Mouse (Mus musculus): ENCODE results near the gene Gpr39. TPM values are rescaled to one million over a fixed set of nuclear protein-coding genes. Genes with fewer than 3 reads are reported as not detected.

Gpr39 gene
- polyA plus RNA-seq, 1 experiment from 2014 or later = not detected

GRCm38 (mm10) chr1:125910211-125910870 is 233.5 kb downstream of the Gpr39 start:
- H3K4me2 ChIP-seq (ENCODE audit: low read depth, low read length) = peak overlapping the region; percentile 75
- 10% methylated on average over 14 of the region's 14 CpGs for WGBS
- no peak overlapping the region for H3K27ac ChIP-seq (ENCODE audit: low read depth, low read length)
- no peaks in the 10 kb centered on the region for H3K36me3 ChIP-seq (ENCODE audit: control insufficient read depth, insufficient read depth, low read length)
- H3K9ac ChIP-seq (replicated peaks; ENCODE audit: low read depth, low read length) = 0 out of 2 replicates have a peak overlapping the region, but pooled peaks have one; percentile 16
- no peaks in the 10 kb centered on the region for H3K9me3 ChIP-seq (ENCODE audit: control insufficient read depth, low read length)
- no peaks in the 10 kb centered on the region for H3K27me3 ChIP-seq (ENCODE audit: control insufficient read depth, insufficient read depth, low read length)
- ATAC-seq (ENCODE audit: low read depth) = peak; percentile 52; the same call in 1 of the 2 replicates
- H3K4me3 ChIP-seq (ENCODE audit: low read depth, low read length) = peak overlapping the region; percentile 45
- H3K4me1 ChIP-seq (ENCODE audit: control insufficient read depth, insufficient read depth, low read length) = peaks cover 21% of the 10 kb centered on the region

- peak; percentile 28; the same call in 1 of the 2 replicates for ATAC-seq (ENCODE audit: low read depth)
- H3K4me1 ChIP-seq (ENCODE audit: control insufficient read depth, insufficient read depth, low read length) = peaks cover 21% of the 10 kb centered on the region
- H3K27me3 ChIP-seq (ENCODE audit: control insufficient read depth, insufficient read depth, low read length) = no peaks in the 10 kb centered on the region
- H3K36me3 ChIP-seq (ENCODE audit: control insufficient read depth, insufficient read depth, low read length) = no peaks in the 10 kb centered on the region
- peak overlapping the region; percentile 45 for H3K4me3 ChIP-seq (ENCODE audit: low read depth, low read length)
- H3K9me3 ChIP-seq (ENCODE audit: control insufficient read depth, low read length) = no peaks in the 10 kb centered on the region
- H3K27ac ChIP-seq (ENCODE audit: low read depth, low read length) = no peak overlapping the region
- H3K9ac ChIP-seq (replicated peaks; ENCODE audit: low read depth, low read length) = peak overlapping the region; percentile 53
- under 1% methylated on average over 9 of the region's 9 CpGs for WGBS
- peak overlapping the region; percentile 75 for H3K4me2 ChIP-seq (ENCODE audit: low read depth, low read length)
These were observed 234.1 kb downstream of the Gpr39 start for GRCm38 (mm10) chr1:125910871-125911265.

DNA sequence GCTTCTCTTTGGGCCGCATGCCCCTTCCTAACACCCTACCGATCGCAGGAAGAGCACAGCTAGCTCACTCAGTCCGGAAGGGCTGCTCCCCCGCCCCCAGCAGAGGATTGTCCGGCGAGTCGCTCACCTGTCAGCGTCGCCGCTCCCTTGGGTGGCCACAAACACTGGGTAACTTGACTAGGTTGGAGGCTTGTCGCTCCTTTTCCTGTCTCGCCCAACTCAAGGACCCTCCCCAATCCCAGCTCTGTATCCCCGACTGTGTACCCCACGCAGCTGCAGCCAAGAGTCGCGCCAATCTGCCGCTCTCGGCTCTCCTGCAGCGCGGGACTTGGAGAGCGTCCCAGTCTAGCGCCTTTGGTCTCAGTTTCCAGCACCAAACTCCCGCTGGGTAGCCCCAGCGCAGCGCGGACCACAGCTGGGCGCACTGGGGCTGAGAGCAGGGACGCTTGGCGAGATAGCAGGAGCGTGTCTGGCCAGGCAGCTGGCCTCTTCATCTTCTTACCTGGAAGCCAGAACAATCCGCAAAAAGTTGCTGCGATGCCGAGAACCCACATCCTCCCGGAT is 234.6 kb downstream of the Gpr39 start:
- H3K9me3 ChIP-seq (ENCODE audit: control insufficient read depth, low read length) = no peaks in the 10 kb centered on the region
- H3K9ac ChIP-seq (replicated peaks; ENCODE audit: low read depth, low read length) = peak overlapping the region; percentile 53
- no peaks in the 10 kb centered on the region for H3K27me3 ChIP-seq (ENCODE audit: control insufficient read depth, insufficient read depth, low read length)
- peak overlapping the region; percentile 45 for H3K4me3 ChIP-seq (ENCODE audit: low read depth, low read length)
- ATAC-seq (ENCODE audit: low read depth) = peak; percentile 58
- peak overlapping the region; percentile 23; the same call in 1 of the 2 replicates for H3K27ac ChIP-seq (ENCODE audit: low read depth, low read length)
- H3K4me2 ChIP-seq (ENCODE audit: low read depth, low read length) = peak overlapping the region; percentile 75
- under 1% methylated on average over 35 of the region's 35 CpGs for WGBS
- no peaks in the 10 kb centered on the region for H3K36me3 ChIP-seq (ENCODE audit: control insufficient read depth, insufficient read depth, low read length)
- H3K4me1 ChIP-seq (ENCODE audit: control insufficient read depth, insufficient read depth, low read length) = peaks cover 21% of the 10 kb centered on the region

DNA sequence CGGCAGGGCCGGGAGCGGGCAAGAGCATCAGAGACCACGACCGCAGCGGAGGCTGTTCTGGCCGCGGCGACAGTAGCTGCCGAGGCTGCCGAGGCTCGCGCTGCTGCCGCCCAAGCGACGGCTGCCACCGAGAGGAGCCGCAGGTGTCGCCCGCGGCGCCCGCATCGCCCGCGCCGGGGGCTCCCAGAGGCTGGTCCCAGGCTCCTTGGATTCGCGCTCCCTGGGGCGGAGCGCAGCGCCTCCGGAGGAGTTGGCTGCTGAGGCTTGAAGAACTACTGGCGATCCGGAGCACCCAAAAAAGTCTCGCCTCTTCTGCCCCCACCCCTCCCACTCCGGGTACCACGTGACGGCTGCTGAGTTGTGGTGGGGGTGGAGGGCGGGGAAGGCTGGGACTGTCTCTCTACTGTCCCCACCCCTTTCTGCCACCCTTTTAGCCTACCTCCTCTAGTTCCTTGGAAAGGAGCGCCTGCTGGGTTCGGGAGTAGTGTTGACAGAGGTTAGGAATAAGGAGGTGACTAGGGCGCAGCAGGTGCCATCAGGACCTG is 235.2 kb downstream of the Gpr39 start:
- peaks cover 21% of the 10 kb centered on the region for H3K4me1 ChIP-seq (ENCODE audit: control insufficient read depth, insufficient read depth, low read length)

DNA sequence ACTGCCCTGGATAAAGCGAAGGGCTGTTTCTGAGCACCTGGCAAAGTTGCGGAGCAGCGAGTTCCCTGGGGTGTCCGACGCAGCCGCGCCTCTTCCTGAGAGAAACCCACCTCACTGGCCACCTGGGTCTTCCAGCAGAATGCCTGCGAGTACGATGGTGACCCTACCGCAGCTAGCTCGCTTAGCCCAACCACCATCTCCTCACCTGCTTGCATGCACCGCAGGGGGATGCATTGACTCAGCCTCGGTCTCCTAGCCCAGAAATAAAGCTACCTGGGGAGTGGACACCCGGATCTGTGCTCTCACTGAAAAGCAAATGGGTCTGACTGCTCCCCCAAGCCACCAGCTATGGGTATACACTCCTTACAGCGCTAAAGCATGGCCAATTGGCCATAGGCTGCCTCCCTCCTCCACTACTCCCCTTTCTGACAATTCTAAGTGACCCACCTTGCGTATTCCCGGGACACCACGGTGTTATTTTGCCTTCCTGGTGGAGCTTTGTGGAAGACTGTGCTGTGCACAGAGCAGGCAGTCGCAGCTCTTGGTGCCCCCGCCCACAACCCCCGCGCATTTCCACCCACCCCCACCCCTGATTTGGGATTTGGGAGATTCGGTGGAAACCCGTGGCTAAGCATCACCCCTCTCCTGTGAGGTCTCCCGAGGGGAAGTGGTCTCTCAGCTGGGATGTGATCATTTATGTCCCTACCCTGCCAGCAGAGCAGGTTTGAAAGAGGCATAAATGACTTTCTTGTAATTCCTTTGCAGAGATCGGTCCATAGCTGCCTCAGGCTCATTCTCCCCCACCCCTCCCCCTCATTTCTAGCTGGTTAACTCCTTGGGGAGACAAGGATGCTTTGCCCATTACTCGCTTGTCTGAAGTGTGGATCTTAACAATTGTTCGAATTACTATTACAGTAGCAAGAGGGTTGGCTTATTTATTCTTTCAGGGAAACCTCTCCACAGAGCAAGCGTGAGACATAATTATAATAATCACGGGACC is 236.1 kb downstream of the Gpr39 start, which contains the start of gene Lypd1:
TSS of gene Lypd1 (minus strand) at position 501 of the 1,000 bp plus-strand sequence.
- 3% methylated on average over 30 of the region's 30 CpGs for WGBS

More for the DNA sequence above, 235.2 kb downstream of the Gpr39 start:
- Histone ChIP-seq H3K9me3 (ENCODE audit: control insufficient read depth, low read length) (no peaks in the 10 kb centered on the region), H3K36me3 (ENCODE audit: control insufficient read depth, insufficient read depth, low read length) (no peaks in the 10 kb centered on the region), H3K27me3 (ENCODE audit: control insufficient read depth, insufficient read depth, low read length) (no peaks in the 10 kb centered on the region), H3K4me3 (ENCODE audit: low read depth, low read length) (peak overlapping the region; percentile 45), H3K9ac (replicated peaks; ENCODE audit: low read depth, low read length) (peak overlapping the region; percentile 53), H3K27ac (ENCODE audit: low read depth, low read length) (peak overlapping the region; percentile 23; the same call in 1 of the 2 replicates), H3K4me2 (ENCODE audit: low read depth, low read length) (peak overlapping the region; percentile 75)
- peak; percentile 54 for ATAC-seq (ENCODE audit: low read depth)
- WGBS = under 1% methylated on average over 43 of the region's 43 CpGs

DNA sequence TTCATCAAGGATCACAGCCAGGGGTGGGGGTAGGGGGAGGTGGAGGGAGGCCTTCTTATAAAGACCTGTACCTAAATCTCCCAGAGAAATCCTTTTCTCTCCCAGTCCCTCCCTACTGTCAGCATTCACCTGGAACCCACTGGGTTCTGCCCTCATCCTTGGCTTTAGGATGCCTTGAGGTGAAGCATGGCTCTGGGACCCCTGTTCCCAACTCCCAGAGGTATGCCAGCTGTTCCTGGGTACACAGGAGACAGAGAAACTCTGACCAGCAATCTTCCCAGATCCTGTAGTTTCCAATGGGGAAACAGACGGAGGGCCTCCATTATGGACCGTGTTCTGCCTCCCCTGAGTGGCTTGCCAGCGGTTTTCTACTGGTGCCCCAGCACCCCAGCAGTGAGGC is 243.9 kb downstream of the Gpr39 start:
- no peaks in the 10 kb centered on the region for H3K4me1 ChIP-seq (ENCODE audit: control insufficient read depth, insufficient read depth, low read length)
- H3K36me3 ChIP-seq (ENCODE audit: control insufficient read depth, insufficient read depth, low read length) = no peaks in the 10 kb centered on the region
- ATAC-seq (ENCODE audit: low read depth) = no peak
- H3K4me3 ChIP-seq (ENCODE audit: low read depth, low read length) = no peak overlapping the region
- no peak overlapping the region for H3K4me2 ChIP-seq (ENCODE audit: low read depth, low read length)
- no peak overlapping the region for H3K27ac ChIP-seq (ENCODE audit: low read depth, low read length)
- no peaks in the 10 kb centered on the region for H3K27me3 ChIP-seq (ENCODE audit: control insufficient read depth, insufficient read depth, low read length)
- WGBS = 92% methylated on average over 3 of the region's 3 CpGs
- H3K9ac ChIP-seq (replicated peaks; ENCODE audit: low read depth, low read length) = no peak overlapping the region
- no peaks in the 10 kb centered on the region; the same call in 1 of the 2 replicates for H3K9me3 ChIP-seq (ENCODE audit: control insufficient read depth, low read length)

More for the DNA sequence above, 236.1 kb downstream of the Gpr39 start, which contains the start of gene Lypd1:
- H3K9ac ChIP-seq (replicated peaks; ENCODE audit: low read depth, low read length) = peak within 1 kb of the TSS; percentile 53
- H3K27me3 ChIP-seq (ENCODE audit: control insufficient read depth, insufficient read depth, low read length) = no peaks in the 10 kb centered on the region
- H3K4me1 ChIP-seq (ENCODE audit: control insufficient read depth, insufficient read depth, low read length) = peaks cover 21% of the 10 kb centered on the region
- no peaks in the 10 kb centered on the region for H3K9me3 ChIP-seq (ENCODE audit: control insufficient read depth, low read length)
- H3K4me2 ChIP-seq (ENCODE audit: low read depth, low read length) = peak within 1 kb of the TSS; percentile 75
- peak; percentile 41 for ATAC-seq (ENCODE audit: low read depth)
- no peaks in the 10 kb centered on the region for H3K36me3 ChIP-seq (ENCODE audit: control insufficient read depth, insufficient read depth, low read length)
- peak within 1 kb of the TSS; percentile 45 for H3K4me3 ChIP-seq (ENCODE audit: low read depth, low read length)
- no peak within 1 kb of the TSS; the same call in 1 of the 2 replicates for H3K27ac ChIP-seq (ENCODE audit: low read depth, low read length)

GRCm38 (mm10) chr1:125923062-125923461 is 246.3 kb downstream of the Gpr39 start:
- no peaks in the 10 kb centered on the region for H3K4me1 ChIP-seq (ENCODE audit: control insufficient read depth, insufficient read depth, low read length)
- no peaks in the 10 kb centered on the region for H3K36me3 ChIP-seq (ENCODE audit: control insufficient read depth, insufficient read depth, low read length)
- no peak for ATAC-seq (ENCODE audit: low read depth)
- no peak overlapping the region for H3K9ac ChIP-seq (replicated peaks; ENCODE audit: low read depth, low read length)
- H3K4me3 ChIP-seq (ENCODE audit: low read depth, low read length) = no peak overlapping the region
- H3K27me3 ChIP-seq (ENCODE audit: control insufficient read depth, insufficient read depth, low read length) = no peaks in the 10 kb centered on the region
- H3K27ac ChIP-seq (ENCODE audit: low read depth, low read length) = no peak overlapping the region
- H3K4me2 ChIP-seq (ENCODE audit: low read depth, low read length) = no peak overlapping the region
- 82% methylated on average over 2 of the region's 2 CpGs for WGBS
- H3K9me3 ChIP-seq (ENCODE audit: control insufficient read depth, low read length) = no peaks in the 10 kb centered on the region; the same call in 1 of the 2 replicates
